Mouse (Mus musculus) spleen, adult 2 months (tissue): Measurements from ENCODE around the gene P4ha3.

Experiments used
- CTCF ChIP-seq: fragments of 200-500 bp; IDR thresholded peaks from 2 replicates; pipeline ENCODE4 v1.5.1; 2011; ENCODE audit warnings: mild to moderate bottlenecking, inconsistent platforms; ENCODE audit not compliant: insufficient read depth, insufficient read length, insufficient replicate concordance; ENCODE audit errors: extremely low read depth
- POLR2A ChIP-seq: fragments of 200-500 bp; IDR thresholded peaks from 2 replicates; pipeline ENCODE4 v1.6.1; 2011; ENCODE audit warnings: low read depth, low read length, inconsistent platforms

DNA sequence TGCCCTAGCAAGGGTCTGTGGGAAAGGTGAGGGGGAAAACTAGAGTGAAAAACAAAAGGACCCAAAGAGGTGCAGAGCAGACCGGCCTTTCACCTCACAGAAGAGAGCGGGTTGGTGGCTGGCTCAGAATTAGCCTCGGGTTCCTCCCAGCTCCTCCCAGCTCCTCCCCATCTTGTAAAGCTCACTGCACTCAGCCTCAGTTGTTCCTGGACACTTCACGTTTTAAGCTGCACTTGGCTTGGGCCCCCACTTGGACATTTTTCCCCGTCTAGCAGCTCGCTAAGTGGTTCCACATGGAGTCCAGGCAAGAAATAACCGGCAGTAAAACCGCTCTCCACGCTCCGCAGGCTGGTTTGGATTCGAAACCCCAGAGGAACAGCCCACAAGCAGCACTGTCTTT lies 3.3 kb downstream of the P4ha3 start:
- TF ChIP-seq POLR2A, result no peak
- no peak for TF ChIP-seq CTCF
